Mouse (Mus musculus): ENCODE measurements around the gene Slc22a29.
"Not testable (repeated sequence)": the region's sequence is repeated elsewhere in the genome, so short reads cannot be mapped to it uniquely, and the experiment has no call there.

Gene Slc22a29

GRCm38 (mm10) chr19:8218800-8219199 is at the start of gene Slc22a29:
Slc22a29 (minus strand) TSS chr19:8218900.
- DNase-seq, result no peak

- DNase-seq, result no peak
These were observed 46.6 kb upstream of the Slc22a29 start for GRCm38 (mm10) chr19:8265324-8265723.

GRCm38 (mm10) chr19:8252705-8253037 is 34.0 kb upstream of the Slc22a29 start:
- no peak for DNase-seq

GRCm38 (mm10) chr19:8251896-8252704 is 33.4 kb upstream of the Slc22a29 start:
- DNase-seq, result peak; percentile 63 to 80

- no peak for DNase-seq
These were observed 10.2 kb upstream of the Slc22a29 start for GRCm38 (mm10) chr19:8228916-8229315.

GRCm38 (mm10) chr19:8148787-8149523 is 69.7 kb downstream of the Slc22a29 start:
- DNase-seq, result peak in 1 of 2 experiments; percentile 14

- not testable (repeated sequence) for DNase-seq
These were observed 76.0 kb downstream of the Slc22a29 start for GRCm38 (mm10) chr19:8142716-8143115.

- DNase-seq, result peak in 1 of 2 experiments; percentile 10
These were observed 84.4 kb downstream of the Slc22a29 start for GRCm38 (mm10) chr19:8134127-8134841.

GRCm38 (mm10) chr19:8131881-8132280 is 86.8 kb downstream of the Slc22a29 start, which contains the start of gene Slc22a28:
Slc22a28 (minus strand) TSS chr19:8131982.
- DNase-seq, result not testable (repeated sequence)
